Mouse (Mus musculus) forebrain, embryonic 14.5 days (tissue): ENCODE data around the gene Cflar. TPM values are rescaled to one million over a fixed set of nuclear protein-coding genes. Genes with fewer than 3 reads are reported as not detected.

ENCODE experiments used
- ATAC-seq: fragments of 200-750 bp; cut with Nextera tagmentation; 2 replicates; pipeline ENCODE4 v1.8.0; 2017; ENCODE audit warnings: mild to moderate bottlenecking, moderate library complexity
- DNase-seq: peaks from one replicate; pipeline ENCODE4 v3.0.0-alpha.2; 2015; ENCODE audit warnings: low spot score
- H3K27ac ChIP-seq: fragments of 300-500 bp; sonication (generic); 2 replicates; pipeline ENCODE4 v1.5.1; 2014; ENCODE audit warnings: low read depth, mild to moderate bottlenecking, control low read depth, low read length, moderate library complexity
- H3K27me3 ChIP-seq: fragments of 300-500 bp; sonication (generic); replicated peaks from 2 replicates; pipeline ENCODE4 v1.6.1; 2014; ENCODE audit warnings: low read length, control low read depth, mixed read lengths; ENCODE audit not compliant: control insufficient read depth, insufficient read depth
- H3K36me3 ChIP-seq: fragments of 300-500 bp; sonication (generic); 2 replicates; pipeline ENCODE4 v1.6.1; 2014; ENCODE audit warnings: low read length, control low read depth; ENCODE audit not compliant: control insufficient read depth, insufficient read depth
- H3K4me1 ChIP-seq: fragments of 300-500 bp; sonication (generic); 2 replicates; pipeline ENCODE4 v1.6.1; 2014; ENCODE audit warnings: antibody characterized with exemption, low read length, control low read depth; ENCODE audit not compliant: control insufficient read depth, insufficient read depth
- H3K4me2 ChIP-seq: fragments of 300-500 bp; sonication (generic); 2 replicates; pipeline ENCODE4 v1.6.1; 2014; ENCODE audit warnings: mild to moderate bottlenecking, control low read depth, low read length
- H3K4me3 ChIP-seq: fragments of 300-500 bp; sonication (generic); 2 replicates; pipeline ENCODE4 v1.5.1; 2014; ENCODE audit warnings: low read depth, low read length, control low read depth
- H3K9ac ChIP-seq: fragments of 300-500 bp; sonication (generic); 2 replicates; pipeline ENCODE4 v1.6.1; 2014; ENCODE audit warnings: mild to moderate bottlenecking, low read length, control low read depth, moderate library complexity
- H3K9me3 ChIP-seq: fragments of 300-500 bp; sonication (generic); replicated peaks from 2 replicates; pipeline ENCODE4 v1.6.1; 2016; ENCODE audit warnings: low read length, control low read depth, mixed read lengths; ENCODE audit not compliant: control insufficient read depth
- WGBS: fragments of 180-500 bp; shearing (Covaris S2); extraction: QIAGEN DNeasy Blood & Tissue Kit; methylation state at CpG from one replicate; pipeline ENCODE4 v1.1.7; 2014; 5-methylcytosine and 5-hydroxymethylcytosine counted together
- polyA plus RNA-seq: library from polyadenylated mRNA; unstranded; fragments of >200 nt; fragmentation: Nextera tagmentation; extraction: Ambion mirVana; gene quantifications from 2 replicates; pipeline ENCODE4 v1.2.1, GENCODE M21; 2014

Cflar gene
- polyA plus RNA-seq, 1 experiment from 2014 or later, result 18.7 TPM

DNA sequence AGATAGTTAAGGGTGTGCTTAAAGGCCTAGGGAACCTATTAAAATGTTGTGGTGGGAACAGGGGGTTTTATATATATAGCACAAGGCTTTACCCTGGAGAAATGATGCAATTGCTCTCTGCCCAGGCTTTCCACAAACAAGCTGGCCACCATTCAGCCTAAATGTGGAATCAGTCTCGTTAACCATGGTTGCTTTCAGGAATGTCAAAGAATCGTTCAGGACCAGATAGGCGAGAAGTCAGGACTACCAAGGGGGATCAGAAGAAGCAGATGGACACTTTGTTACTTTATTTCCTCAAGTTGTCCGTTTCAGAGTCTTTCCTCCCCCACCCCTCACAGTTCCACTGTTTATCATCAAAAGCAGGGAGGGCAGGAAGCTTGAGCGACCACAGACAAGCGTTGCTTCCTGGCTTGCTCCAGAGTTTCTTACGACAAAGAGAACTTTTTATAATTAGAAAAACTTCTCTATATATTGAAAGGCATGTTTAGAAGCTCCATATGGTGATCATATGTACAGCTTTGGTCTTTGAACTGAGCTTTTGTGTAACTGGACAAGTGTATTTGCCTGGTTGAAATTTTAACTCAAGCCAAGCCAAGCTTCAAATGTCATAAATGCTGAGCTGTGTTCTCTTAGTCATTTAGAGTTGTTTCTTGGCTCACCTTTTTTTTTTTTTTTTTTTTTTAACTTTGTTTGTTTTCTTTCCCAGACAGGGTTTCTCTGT is 5.0 kb downstream of the Cflar start:
- Histone ChIP-seq H3K4me2 (no peak overlapping the region), H3K27ac (no peak overlapping the region), H3K9me3 (no peaks in the 10 kb centered on the region), H3K27me3 (no peaks in the 10 kb centered on the region), H3K36me3 (0 out of 2 replicates have a peak, but pooled peaks cover 2% of the 10 kb centered on the region), H3K4me3 (no peak overlapping the region), H3K9ac (no peak overlapping the region), H3K4me1 (no peaks in the 10 kb centered on the region; the same call in 1 of the 2 replicates)
- ATAC-seq (no peak), DNase-seq (no peak)
- WGBS, result 54% methylated on average over 7 of the region's 7 CpGs

DNA sequence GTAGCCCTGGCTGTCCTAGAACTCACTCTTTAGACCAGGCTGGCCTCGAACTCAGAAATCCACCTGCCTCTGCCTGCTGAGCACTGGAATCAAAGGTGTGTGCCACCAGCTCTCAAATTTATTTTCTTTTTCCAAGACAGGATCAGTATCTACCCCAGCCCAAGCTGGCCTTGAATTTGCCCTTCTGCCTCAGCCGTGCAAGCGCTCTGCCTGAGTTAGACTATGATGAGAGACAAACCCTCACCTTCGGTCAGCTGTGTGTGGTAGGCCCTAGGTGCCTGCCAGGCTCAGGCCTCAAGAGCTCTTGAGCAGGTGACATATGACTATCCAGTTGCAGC is 5.5 kb downstream of the Cflar start:
- H3K27ac ChIP-seq, result no peak overlapping the region
- H3K36me3 ChIP-seq, result 0 out of 2 replicates have a peak, but pooled peaks cover 2% of the 10 kb centered on the region
- ATAC-seq (no peak), DNase-seq (no peak)
- no peak overlapping the region for H3K4me3 ChIP-seq
- 98% methylated on average over 4 of the region's 4 CpGs for WGBS
- H3K27me3 ChIP-seq, result no peaks in the 10 kb centered on the region
- no peaks in the 10 kb centered on the region; the same call in 1 of the 2 replicates for H3K4me1 ChIP-seq
- no peak overlapping the region for H3K4me2 ChIP-seq
- H3K9ac ChIP-seq, result no peak overlapping the region
- H3K9me3 ChIP-seq, result no peaks in the 10 kb centered on the region

DNA sequence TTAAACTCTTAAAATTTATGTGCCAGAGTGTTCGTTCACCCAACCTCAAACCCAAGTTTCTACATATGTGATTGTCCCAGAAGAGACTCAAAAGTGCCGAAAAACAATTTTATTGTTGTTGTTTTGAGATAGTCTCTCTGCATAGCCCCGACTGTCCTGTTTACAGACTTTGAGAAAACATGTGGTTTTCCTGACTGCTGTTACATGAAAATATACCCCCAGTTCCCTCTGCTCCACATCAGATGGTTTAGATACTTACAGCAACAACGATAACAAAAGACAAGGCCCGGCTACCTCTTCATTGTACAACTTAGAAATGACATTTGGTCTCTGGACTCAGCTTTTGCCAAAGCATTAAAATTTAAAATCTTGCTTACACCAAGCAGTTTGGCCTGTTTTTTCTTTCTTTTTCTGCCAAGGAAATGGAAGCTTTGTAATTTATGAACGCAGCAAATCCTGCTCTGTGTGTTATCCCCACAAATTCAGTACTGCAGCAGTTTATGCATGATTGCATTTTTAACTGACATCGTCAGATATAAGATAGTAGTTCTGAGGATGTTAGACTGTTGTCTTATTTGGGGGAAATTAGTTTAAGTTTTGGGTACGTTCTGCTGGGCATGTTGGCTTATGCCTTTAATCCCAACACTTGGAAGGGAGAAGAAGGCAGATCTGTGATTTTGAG is 6.4 kb downstream of the Cflar start:
- no peak for ATAC-seq

DNA sequence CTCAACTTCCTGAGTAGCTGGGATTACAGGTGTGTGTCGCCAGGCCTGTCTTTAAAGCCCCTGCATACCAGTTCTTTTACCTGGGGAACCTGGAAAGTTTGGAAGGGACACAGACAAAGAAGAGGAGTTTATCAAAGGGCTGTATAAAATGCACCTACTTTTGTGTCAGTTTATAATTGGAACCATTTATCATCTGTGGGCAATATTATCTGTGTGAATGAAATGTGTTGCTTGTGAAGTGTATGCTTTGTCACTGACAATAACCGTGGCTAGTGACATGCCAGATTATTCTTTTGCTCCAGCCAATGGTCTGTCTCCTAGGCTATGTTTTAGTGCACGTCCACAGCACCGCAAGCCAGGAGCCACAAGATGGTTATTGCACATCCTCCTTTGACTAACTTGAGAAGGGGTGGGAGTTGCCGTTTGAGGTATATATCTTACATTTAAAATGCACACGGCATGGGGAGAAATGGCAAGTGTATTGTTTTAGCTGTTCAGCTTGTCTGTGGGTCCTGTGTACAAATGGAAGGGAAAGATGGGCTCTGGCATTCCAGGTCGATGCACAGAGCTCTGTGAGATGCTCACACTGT is 8.1 kb downstream of the Cflar start:
- Histone ChIP-seq H3K9ac (no peak overlapping the region), H3K27me3 (no peaks in the 10 kb centered on the region), H3K36me3 (0 out of 2 replicates have a peak, but pooled peaks cover 2% of the 10 kb centered on the region), H3K4me3 (no peak overlapping the region), H3K4me1 (0 out of 2 replicates have a peak, but pooled peaks cover 2% of the 10 kb centered on the region), H3K9me3 (no peaks in the 10 kb centered on the region), H3K27ac (no peak overlapping the region), H3K4me2 (no peak overlapping the region)
- 90% methylated on average over 7 of the region's 7 CpGs for WGBS
- no peak for ATAC-seq
- no peak for DNase-seq

More for the DNA sequence above, 6.4 kb downstream of the Cflar start:
- Histone ChIP-seq H3K9me3 (no peaks in the 10 kb centered on the region), H3K27ac (no peak overlapping the region), H3K9ac (no peak overlapping the region), H3K4me2 (no peak overlapping the region), H3K27me3 (no peaks in the 10 kb centered on the region), H3K36me3 (0 out of 2 replicates have a peak, but pooled peaks cover 2% of the 10 kb centered on the region), H3K4me3 (no peak overlapping the region), H3K4me1 (no peaks in the 10 kb centered on the region; the same call in 1 of the 2 replicates)
- DNase-seq, result no peak
- WGBS, result 94% methylated on average over 8 of the region's 8 CpGs

DNA sequence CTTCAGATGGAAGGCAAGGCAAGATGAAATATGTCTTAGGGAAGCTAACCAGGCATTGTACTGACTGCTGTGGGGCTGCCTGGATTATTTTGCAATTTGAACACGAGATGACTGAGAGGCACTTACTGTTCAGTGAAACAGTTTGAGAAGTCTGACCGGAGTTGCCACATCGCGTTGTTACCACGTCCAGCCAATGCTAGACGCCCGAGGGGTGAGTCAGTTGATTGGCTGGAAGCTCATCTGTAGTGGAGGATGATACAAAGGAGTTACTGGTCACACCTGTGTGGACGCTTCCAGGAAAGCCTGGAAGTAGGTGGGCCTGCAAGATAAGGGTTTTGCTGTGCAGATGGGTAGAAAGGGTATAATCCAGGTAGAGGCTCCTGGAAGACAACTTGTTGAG is 8.8 kb downstream of the Cflar start:
- 93% methylated on average over 8 of the region's 8 CpGs for WGBS
- H3K36me3 ChIP-seq, result 0 out of 2 replicates have a peak, but pooled peaks cover 2% of the 10 kb centered on the region

DNA sequence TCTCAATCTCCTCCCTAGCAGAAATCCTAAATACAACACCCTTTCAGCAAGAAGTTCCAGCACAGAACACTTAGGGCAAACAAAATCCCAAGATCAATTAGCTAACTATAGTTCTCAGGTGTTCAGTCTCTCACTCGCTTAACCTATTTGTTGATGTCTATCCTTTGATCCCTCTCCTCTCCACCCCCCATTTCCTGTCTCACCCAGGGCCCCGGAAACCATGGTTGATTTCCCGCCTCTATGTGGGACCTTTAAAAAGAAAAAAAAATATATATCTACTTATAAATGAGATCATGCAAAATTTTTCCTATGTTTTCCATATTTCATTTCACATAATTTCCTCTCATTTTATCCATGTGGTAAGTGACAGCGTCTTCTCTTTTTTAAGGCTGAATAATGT is 9.7 kb downstream of the Cflar start:
- 83% methylated on average over 4 of the region's 4 CpGs for WGBS
- Histone ChIP-seq H3K4me2 (no peak overlapping the region), H3K27me3 (no peaks in the 10 kb centered on the region), H3K9ac (no peak overlapping the region), H3K36me3 (0 out of 2 replicates have a peak, but pooled peaks cover 2% of the 10 kb centered on the region), H3K27ac (no peak overlapping the region), H3K4me3 (no peak overlapping the region), H3K4me1 (0 out of 2 replicates have a peak, but pooled peaks cover 2% of the 10 kb centered on the region), H3K9me3 (no peaks in the 10 kb centered on the region)
- DNase-seq, result no peak
- ATAC-seq, result no peak

More for the DNA sequence above, 8.8 kb downstream of the Cflar start:
- Histone ChIP-seq H3K9me3 (no peaks in the 10 kb centered on the region), H3K27ac (no peak overlapping the region), H3K4me2 (no peak overlapping the region), H3K4me1 (0 out of 2 replicates have a peak, but pooled peaks cover 2% of the 10 kb centered on the region), H3K27me3 (no peaks in the 10 kb centered on the region), H3K9ac (no peak overlapping the region), H3K4me3 (no peak overlapping the region)
- DNase-seq (no peak), ATAC-seq (no peak)

DNA sequence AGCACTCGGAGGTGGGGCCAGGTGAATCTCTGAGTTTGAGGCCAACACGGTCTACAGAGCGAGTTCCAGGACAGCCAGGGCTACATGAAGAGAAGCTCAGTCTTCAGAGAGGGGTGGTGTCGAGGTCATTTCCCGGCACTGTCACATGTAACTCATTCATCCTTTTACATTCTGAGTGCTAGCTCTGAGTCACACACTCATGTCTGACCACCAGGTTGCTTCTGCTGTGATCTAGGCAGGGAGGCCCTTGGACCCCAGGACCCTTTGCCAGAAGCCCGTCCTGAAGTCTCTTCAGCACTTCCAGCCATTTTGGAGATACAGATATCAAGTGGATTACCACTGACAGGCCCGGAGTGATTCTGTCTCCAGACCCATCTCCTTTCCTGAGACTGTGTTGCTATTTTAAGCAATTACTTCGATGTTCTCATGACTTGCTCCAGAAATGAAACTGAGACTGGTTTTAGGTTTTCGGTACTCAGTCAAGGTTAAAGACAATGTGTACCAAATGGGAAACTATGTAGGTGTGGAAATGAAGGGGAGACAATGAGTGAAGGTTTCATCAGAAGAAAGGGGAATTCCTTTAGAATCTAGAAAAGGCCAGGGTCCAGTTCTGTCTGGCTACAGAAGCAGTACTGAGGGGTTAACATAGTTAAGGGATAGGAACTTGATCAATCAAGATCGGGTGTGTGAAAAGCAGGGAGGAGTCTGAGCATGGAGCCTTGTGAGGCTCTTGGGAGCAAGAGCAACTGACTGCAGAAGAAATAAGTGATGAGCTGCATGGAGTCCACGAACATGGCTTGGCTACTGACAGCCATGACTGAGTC is 11.0 kb downstream of the Cflar start:
- no peak overlapping the region for H3K9ac ChIP-seq
- 94% methylated on average over 11 of the region's 11 CpGs for WGBS
- H3K27ac ChIP-seq, result no peak overlapping the region

DNA sequence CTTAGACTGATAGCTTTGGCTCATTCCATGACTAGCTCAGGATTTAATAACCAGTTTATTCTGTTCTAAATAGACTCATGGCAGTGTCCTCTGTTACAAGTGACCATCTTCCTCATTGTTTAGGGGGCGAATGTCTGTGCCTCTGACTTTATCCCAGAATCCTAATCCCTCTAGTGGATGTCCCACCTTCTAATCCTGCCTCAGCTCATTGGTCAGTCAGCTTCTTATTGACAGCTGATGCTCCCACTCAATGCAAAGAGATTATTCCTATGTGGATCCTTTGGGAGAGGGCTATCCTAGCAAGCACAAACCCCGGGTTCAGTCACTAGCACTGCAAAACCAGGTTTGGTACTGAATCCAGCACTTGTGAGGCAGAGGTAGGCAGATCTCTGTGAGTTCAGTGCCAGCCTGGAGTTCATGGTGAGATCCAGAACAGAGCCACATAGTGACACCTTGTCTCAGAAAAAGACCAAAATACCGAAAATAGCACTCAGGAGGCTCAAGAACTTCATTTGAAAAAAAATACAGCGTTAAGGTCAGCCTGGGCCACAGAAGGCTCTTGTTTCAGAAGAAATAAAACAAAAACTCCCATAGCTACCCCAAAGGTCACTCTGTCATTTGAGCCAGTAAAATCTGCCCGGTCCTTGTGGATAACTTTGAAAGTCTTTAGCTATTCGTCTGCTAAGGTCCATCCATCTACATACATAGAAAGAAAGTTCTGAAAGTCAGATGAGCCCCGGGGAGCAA is 11.9 kb downstream of the Cflar start:
- H3K36me3 ChIP-seq, result no peaks in the 10 kb centered on the region
- 0 out of 2 replicates have a peak, but pooled peaks cover 2% of the 10 kb centered on the region for H3K4me1 ChIP-seq
- no peak overlapping the region for H3K9ac ChIP-seq
- no peak overlapping the region for H3K4me3 ChIP-seq
- no peaks in the 10 kb centered on the region for H3K27me3 ChIP-seq
- no peak overlapping the region for H3K4me2 ChIP-seq
- no peak overlapping the region for H3K27ac ChIP-seq
- WGBS, result 73% methylated on average over 7 of the region's 7 CpGs
- no peaks in the 10 kb centered on the region for H3K9me3 ChIP-seq
- DNase-seq (no peak), ATAC-seq (no peak)

More for the DNA sequence above, 11.0 kb downstream of the Cflar start:
- no peaks in the 10 kb centered on the region for H3K27me3 ChIP-seq
- 0 out of 2 replicates have a peak, but pooled peaks cover 2% of the 10 kb centered on the region for H3K4me1 ChIP-seq
- no peak overlapping the region for H3K4me2 ChIP-seq
- DNase-seq (no peak), ATAC-seq (no peak)
- H3K4me3 ChIP-seq, result no peak overlapping the region
- no peaks in the 10 kb centered on the region for H3K9me3 ChIP-seq
- no peaks in the 10 kb centered on the region for H3K36me3 ChIP-seq
